Mouse (Mus musculus) small intestine, adult 2 months (tissue): ENCODE measurements around the gene Efna3.

Source experiments
- CTCF ChIP-seq: fragments of 200-500 bp; IDR thresholded peaks from 2 replicates; pipeline ENCODE4 v1.5.1; 2012; ENCODE audit warnings: low read depth, mild to moderate bottlenecking, control low read depth, inconsistent platforms, low read length, moderate library complexity, mixed read lengths; ENCODE audit not compliant: insufficient replicate concordance, insufficient read length; ENCODE audit errors: extremely low read depth
- POLR2A ChIP-seq: fragments of 200-500 bp; IDR thresholded peaks from 2 replicates; pipeline ENCODE4 v1.6.1; 2012; ENCODE audit warnings: low read depth, mild to moderate bottlenecking, control low read depth, inconsistent platforms, low read length, moderate library complexity

DNA sequence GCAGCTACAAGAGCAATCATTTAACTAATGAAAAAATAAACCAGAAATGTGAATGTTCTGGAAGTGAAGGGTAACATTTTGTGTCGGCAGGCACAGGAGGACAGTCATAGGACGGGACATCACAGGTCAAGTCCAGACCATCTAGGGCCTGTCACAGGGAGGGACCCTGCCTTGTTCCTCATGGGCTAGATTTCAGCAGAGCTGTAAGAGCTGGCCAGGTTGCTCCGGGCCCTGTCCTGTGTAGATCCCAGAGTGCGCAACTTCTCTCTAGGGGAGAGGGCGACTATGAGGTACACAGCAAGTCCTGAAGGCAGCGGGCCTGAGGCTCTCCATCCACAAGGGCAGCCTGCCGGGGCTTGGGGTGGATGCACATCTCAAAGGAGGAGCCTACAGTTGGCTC is 38.9 kb upstream of the Efna3 start, which contains the start of gene Dcst2:
- no peak for TF ChIP-seq CTCF
- no peak for TF ChIP-seq POLR2A
